In the genomic region with DNA sequence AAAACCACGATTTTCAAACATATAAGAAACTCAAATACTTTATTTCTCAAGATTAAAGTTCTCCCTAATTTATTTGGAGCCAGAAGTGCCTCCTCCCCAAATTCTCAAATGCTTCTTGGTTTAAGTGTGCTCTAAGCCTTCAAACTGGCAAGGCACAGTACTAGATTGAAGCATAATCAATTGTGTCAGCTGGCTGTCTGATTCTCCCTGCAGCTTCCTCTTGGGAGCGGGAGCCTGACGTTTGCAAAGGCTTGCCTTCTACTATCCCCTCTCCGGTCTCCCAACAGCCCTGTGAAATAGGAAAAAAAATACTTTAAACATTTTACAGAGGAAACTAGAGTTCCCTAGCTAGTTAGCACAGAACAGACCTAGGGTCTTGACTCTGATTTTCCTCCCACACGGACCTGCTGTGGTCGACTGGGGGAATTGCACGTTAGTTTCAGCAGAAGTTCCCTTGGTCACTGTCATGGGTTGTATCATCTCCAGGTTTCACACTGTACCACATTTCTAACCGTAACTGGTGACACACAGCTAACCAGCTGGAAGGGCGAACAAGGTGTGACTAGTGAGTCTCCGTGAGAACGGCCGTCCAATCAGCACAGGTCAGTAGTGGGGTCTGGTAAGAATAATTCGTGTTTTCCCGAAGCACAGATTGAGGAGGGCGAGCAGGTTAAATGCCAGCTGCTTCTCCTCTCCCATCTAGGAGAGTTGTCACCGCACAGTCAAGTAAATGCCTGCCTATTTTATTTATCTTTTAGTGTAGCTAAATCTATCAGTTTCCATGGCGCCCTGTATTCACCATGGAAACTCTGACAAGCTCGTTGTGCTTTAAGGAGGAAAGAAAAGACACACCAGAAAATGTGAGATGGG, we compare ENCODE assay signal across 10 mouse cellular contexts. TPM values are rescaled to one million over a fixed set of nuclear protein-coding genes. Genes with fewer than 3 reads are reported as not detected.
DNase-seq lines count a peak whose midpoint lies in the region; ATAC-seq lines count a peak whose summit lies in the region.
"Had no signal": no experiment of that assay in that cellular context is flagged by ENCODE, and none has a peak within 500 bp of the region (broad histone marks: within the 10 kb centered on the region; RNA-seq: fewer than 3 reads in every experiment).

No protein-coding gene starts in this region.

- H3K27me3 ChIP-seq in neural tube, embryonic 11.5 days (ENCODE audit: control insufficient read depth, insufficient read depth, low read length): no peaks in the 10 kb centered on the region
- H3K27me3 ChIP-seq: limb, embryonic 15.5 days had no signal

- DNase-seq in neural tube, embryonic 11.5 days (ENCODE audit: low spot score): no peak
- DNase-seq in neural tube, embryonic 10.5 days (ENCODE audit: extremely low spot score, low spot score): no peak
- DNase-seq in frontal cortex, postnatal 36 days (ENCODE audit: low spot score in 2 of 2): peak; percentile 33 to 39
- peak; percentile 32 to 49 for DNase-seq in left cerebral cortex, postnatal 36 days (ENCODE audit: low spot score in 2 of 2)
- DNase-seq in telencephalon, adult 2 months (ENCODE audit: low read depth, low spot score): peak; percentile 68
- DNase-seq: cerebellum, adult 8-10 months; lung, postnatal 4 days had no signal

- no peak overlapping the region for H3K9ac ChIP-seq in neural tube, embryonic 11.5 days (ENCODE audit: low read length)
- H3K9ac ChIP-seq: limb, embryonic 15.5 days had no signal

- H3K9me3 ChIP-seq in neural tube, embryonic 11.5 days (ENCODE audit: control insufficient read depth, low read length): no peaks in the 10 kb centered on the region
- H3K9me3 ChIP-seq: limb, embryonic 15.5 days had no signal

- 76% methylated on average over 18 of the region's 18 CpGs for WGBS in neural tube, embryonic 11.5 days

- H3K4me2 ChIP-seq in neural tube, embryonic 11.5 days (ENCODE audit: low read depth): no peak overlapping the region
- H3K4me2 ChIP-seq: limb, embryonic 15.5 days had no signal

- intact Hi-C loops in left cerebral cortex, postnatal 36 days (cut with DNase I): loop anchor here (5.0 kb wide), 1 partner anchor 48 kb away; no protein-coding TSS in a partner anchor

- ATAC-seq in neural tube, embryonic 11.5 days (ENCODE audit: insufficient read depth, low FRiP score, low TSS enrichment): 0 out of 2 replicates have a peak, but pooled peaks have one; percentile 20
- ATAC-seq in cerebellum, adult (ENCODE audit: insufficient number of reproducible peaks, low FRiP score, low TSS enrichment): no peak
- ATAC-seq in erythroid progenitor cell, adult 5-6 weeks (replicated peaks; ENCODE audit: low FRiP score, poor library complexity, severe bottlenecking): no peak

- no peak overlapping the region for H3K27ac ChIP-seq in neural tube, embryonic 11.5 days (ENCODE audit: low read depth, low read length)
- H3K27ac ChIP-seq: limb, embryonic 15.5 days had no signal

- no peak overlapping the region for H3K4me3 ChIP-seq in neural tube, embryonic 11.5 days (ENCODE audit: low read depth, low read length)
- H3K4me3 ChIP-seq: limb, embryonic 15.5 days had no signal

- no peaks in the 10 kb centered on the region for H3K36me3 ChIP-seq in neural tube, embryonic 11.5 days (ENCODE audit: control insufficient read depth, insufficient read depth, low read length)
- H3K36me3 ChIP-seq: limb, embryonic 15.5 days had no signal

- no peaks in the 10 kb centered on the region for H3K4me1 ChIP-seq in neural tube, embryonic 11.5 days (ENCODE audit: control insufficient read depth, insufficient read depth, low read length)
- H3K4me1 ChIP-seq: limb, embryonic 15.5 days had no signal

RNA-seq across cellular contexts. Expression of a gene that starts 6.2 kb away (rescaled TPM):
- polyA plus RNA-seq in neural tube, embryonic 11.5 days (2014; fragmentation: Nextera tagmentation; extraction: Ambion mirVana): not detected in 2 replicates
- 100 to 1,000 TPM; 184 to 196 TPM for total RNA-seq in left cerebral cortex, postnatal 36 days (2021)
- total RNA-seq in erythroid progenitor cell, adult 5-6 weeks (2015; ENCODE audit: low replicate concordance): 60.9 and 78.0 TPM in 2 replicates
- total RNA-seq in erythroid progenitor cell, adult 5-6 weeks (2017; ENCODE audit: low replicate concordance): 103 and 106 TPM in 2 replicates

Comparison
In these comparisons a context has a peak if more than half of its experiments do, and no peak if none do; other contexts are left out.
1. DNase-seq: peak in frontal cortex, postnatal 36 days (2 of 2), left cerebral cortex, postnatal 36 days (2 of 2) and telencephalon, adult 2 months (single experiment); none in neural tube, embryonic 11.5 days (single experiment) and neural tube, embryonic 10.5 days (single experiment).